Mouse (Mus musculus): ENCODE measurements around the gene Polr2j.

Gene Polr2j

DNA sequence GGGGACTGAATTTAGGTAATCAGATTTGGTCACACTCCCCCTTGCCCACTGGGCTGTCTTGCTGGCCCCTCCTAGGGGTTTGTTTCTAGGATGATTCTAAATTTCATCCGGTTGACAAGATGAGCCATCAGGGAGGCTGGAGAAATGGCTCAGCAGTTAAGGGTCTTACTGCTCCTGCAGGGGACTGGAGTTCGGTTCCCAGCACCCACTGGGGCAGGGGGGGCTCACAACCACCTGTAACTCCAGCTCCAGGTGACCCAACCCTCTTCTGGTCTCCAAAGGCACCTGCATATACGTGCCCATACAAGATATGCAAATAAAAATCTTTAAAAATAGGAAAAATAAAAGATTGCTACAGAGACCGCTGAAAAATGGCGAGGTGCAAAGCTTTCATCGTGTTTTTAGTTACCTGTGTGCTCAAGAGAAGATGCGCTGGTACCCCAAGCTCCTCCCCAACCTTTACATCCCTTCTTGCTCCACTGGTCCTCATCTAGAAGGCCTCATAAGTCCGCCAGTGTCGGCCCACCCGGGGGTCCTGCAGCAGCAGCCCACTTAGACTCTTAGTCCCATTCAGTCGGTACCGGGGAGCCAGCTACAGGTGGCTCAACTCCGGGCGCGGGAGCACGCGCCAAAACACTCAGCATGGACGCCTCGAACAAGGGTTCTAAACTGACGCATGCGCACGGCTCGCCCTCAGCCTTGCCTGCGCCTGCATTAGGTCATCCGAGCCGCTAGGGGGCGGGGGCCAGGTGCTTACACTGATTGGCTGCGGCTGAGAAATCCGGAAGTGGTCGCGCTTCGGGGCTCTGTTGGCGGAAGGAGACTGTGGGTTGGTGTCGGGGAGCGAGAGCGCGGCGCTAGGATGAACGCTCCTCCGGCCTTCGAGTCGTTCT is at the start of gene Polr2j:
Gene Polr2j (plus strand): TSS at position 741 of the 893 bp plus-strand sequence.
- DNase-seq = peak; percentile 98

DNA sequence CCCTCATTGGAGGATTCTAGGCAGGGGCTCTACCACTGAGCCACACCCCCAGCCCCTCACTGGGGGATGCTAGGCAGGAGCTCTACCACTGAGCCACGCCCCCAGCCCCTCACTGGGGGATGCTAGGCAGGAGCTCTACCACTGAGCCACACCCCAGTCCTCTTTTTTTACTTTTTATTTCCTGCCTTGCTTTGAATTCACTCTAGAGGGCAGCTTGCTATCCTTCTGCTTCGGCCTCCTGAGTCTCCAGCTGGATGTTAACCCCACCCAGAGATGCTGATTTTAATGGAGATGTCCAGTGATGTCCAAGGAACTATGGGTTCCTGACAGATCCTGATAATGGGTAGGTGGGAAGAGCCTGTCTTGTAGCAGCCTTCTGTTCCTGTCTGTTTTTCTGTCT is 47.0 kb upstream of the Polr2j start:
- DNase-seq = no peak

DNA sequence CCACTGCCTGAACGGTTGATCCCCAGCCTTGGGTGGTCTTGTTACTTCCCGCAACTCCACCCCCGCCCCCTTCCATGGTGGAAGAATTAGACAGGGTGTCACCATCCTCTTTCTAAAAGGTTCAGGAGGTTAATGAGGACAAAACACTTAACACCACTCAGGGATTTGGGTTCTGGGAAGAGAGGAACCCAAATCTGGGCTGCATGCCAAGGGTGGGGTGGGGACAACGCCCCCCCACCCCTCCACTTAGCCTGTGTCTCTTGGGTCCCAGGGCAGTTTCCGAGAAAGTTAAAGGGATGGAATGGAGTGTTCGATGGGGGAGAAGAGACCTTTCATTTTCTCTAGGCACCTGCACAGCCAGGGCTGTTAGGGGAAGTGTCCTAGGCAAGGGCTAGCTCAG is 43.4 kb upstream of the Polr2j start:
- no peak for DNase-seq

- no peak for DNase-seq
Measured at GRCm38 (mm10) chr5:136073526-136073925, 42.9 kb upstream of the Polr2j start.

DNA sequence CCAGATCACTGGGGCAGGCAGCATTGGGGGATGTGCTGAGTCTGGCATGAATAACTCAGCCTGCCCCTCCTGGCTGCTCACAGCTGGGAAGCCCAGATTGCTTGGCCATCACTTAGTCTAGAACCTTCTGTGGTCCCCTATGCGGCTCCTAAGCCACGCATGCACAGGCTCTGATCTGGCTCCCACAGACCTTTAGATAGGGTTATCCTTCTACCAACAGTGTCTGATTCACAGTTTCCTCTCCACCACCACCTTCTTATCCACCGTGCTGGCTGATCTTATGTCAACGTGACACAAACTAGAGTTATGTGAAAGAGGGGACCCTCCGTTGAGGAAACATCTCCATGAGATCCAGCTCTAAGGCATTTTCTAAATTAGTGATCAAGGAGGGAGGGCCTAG is 41.4 kb upstream of the Polr2j start:
- DNase-seq = no peak

- DNase-seq = no peak
Measured at GRCm38 (mm10) chr5:136076284-136076683, 40.1 kb upstream of the Polr2j start.

DNA sequence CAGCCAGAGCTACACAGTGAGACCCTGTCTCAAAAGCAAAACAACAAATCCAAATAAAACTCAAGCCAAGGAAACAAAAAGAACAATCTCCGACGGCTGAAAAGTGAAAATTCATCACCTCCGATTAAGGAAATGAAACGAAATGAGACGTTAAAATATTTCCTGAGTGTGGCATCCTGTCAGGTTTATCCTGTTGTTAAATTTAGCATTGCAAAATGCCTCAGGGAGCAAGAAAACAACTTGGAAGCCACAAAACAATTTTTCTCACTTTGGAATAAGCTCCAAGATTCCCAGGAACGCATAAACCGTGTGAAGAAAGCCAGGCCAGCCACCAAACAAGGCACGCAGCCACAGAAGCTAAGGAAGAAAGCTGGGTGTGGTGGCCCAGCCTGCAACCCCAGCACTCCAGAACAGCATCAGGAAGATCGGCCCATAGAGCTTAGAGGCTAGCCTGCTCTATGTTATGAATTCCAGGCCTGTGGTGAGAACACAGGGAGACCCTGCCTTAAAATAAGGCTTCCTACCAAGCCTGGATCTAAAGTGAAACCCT is 39.4 kb upstream of the Polr2j start:
- no peak for DNase-seq

GRCm38 (mm10) chr5:136078136-136078535 is 38.3 kb upstream of the Polr2j start:
- no peak for DNase-seq

- no peak for DNase-seq
Measured at GRCm38 (mm10) chr5:136082345-136082744, 34.1 kb upstream of the Polr2j start.

DNA sequence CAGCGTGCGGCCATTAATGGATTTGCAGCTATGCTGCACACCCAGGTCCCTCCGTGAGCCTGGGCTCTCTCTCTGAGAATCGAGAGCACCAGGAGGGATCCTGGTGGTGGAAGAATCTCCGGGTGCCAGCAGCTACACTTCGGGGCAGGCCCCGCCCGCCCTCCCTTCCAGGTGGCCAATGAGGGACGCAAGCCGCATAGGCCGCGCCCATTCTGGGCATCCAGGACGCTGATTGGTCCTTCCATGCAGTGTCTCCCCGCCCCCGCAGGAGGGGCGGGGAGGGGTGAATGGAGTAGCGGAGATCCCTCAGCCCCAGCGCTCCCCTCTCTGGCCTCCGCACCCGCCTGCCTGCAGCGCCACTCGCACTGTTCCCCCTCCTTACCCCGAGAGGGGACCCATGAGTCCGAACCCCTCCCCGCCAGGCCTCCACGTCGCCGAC is 32.7 kb upstream of the Polr2j start, which contains the start of gene Rasa4:
Gene Rasa4 (plus strand): TSS at position 248 of the 439 bp plus-strand sequence.
- peak; percentile 93 for DNase-seq

DNA sequence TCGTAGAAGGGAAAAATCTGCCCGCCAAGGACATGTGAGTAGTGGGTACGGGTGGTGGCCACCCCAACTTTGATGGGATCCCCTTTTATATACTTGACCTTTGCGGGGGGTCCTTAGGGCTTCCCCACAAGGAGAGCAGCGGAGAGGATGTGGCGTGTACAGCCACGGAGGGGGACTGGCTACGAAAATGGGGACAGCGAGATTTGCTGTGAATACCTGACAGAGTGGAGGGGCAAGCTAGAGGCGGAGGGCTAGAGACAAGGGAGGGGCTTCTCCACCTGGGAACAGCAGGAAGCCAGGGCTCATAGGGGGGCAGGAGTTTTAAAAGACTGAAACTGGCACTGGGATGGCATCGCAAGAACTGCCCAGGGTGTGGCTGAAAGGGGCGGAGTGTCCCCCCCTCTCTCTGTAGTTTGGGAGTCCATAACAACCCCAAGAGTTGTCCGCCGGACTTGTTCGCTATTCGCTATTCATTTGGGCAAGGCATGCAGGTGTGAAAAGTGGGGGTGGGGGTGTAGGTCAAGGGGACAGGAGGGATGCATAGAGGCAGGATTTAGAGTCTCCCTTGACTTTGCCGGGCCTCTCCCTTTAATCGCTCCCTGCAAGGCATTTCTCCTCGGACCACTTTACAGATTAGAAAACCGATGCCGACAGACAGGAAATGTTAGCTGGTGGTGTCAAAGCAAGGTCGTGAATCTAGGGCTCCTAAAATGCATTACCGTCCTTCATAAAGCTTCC is 32.1 kb upstream of the Polr2j start:
- DNase-seq = no peak

DNA sequence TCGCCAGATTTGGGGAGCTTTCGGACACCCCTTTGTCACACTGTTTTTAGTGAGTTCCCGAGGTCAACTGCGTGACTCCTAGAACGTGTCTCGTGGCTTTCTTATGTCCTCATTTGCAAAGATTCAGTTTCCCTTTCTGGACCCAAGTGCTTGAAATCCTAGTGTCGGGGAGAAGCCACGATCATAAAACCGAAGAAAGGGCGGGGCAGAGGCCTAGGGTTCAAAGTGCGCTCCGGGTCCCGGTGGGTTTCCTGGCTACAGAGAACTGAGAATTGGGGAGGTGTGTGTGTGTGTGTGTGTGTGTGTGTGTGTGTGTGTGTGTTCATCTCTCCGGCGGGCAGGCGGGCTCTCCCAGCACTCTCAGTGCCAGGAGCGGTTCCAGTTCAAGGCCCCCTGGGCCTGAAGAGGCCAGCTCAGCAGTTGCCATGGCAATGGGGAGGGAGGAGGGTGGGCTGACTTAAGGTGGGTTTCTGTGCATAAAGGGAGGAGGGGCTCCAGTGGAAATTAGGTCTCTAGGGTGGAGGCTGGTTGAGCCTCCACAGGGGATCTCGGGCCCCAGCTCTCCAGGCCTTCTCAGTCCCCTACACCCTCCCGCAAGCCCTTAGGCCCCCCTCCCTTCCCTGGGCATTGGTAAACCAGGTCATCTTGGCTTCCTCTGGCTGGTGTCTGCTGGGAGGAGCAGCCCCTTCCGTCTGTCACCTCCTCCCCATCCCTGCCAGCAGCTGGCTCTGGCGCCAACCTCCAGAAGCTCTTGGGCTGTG is 31.4 kb upstream of the Polr2j start:
- no peak for DNase-seq

GRCm38 (mm10) chr5:136086290-136086689 is 30.1 kb upstream of the Polr2j start:
- DNase-seq = no peak

- DNase-seq = no peak
Measured at GRCm38 (mm10) chr5:136088821-136089575, 27.4 kb upstream of the Polr2j start.

- DNase-seq = no peak
Measured at GRCm38 (mm10) chr5:136091927-136092326, 24.5 kb upstream of the Polr2j start.

GRCm38 (mm10) chr5:136094249-136095010 is 22.0 kb upstream of the Polr2j start:
- no peak for DNase-seq

DNA sequence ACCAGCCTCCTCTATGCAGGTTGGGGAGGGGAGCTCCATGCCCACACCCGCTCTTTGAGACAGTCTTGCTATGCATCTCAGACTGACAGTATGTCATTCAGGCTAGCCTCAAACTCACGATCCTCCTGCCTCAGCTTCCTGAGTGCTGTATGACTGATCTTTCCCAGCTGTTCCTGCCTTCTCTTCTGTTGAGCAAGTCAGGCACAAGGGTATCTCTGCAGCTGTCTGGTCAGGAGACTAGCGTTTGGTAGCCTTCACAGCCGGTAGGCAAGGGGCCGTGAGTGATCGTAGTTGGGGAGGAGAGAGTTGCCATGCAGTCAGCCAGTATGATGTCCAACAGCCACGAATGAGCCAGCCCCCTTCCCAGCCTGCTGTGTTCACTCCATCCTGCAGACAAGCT is 21.3 kb upstream of the Polr2j start:
- DNase-seq = no peak

- no peak for DNase-seq
Measured at GRCm38 (mm10) chr5:136098536-136098935, 17.9 kb upstream of the Polr2j start.

DNA sequence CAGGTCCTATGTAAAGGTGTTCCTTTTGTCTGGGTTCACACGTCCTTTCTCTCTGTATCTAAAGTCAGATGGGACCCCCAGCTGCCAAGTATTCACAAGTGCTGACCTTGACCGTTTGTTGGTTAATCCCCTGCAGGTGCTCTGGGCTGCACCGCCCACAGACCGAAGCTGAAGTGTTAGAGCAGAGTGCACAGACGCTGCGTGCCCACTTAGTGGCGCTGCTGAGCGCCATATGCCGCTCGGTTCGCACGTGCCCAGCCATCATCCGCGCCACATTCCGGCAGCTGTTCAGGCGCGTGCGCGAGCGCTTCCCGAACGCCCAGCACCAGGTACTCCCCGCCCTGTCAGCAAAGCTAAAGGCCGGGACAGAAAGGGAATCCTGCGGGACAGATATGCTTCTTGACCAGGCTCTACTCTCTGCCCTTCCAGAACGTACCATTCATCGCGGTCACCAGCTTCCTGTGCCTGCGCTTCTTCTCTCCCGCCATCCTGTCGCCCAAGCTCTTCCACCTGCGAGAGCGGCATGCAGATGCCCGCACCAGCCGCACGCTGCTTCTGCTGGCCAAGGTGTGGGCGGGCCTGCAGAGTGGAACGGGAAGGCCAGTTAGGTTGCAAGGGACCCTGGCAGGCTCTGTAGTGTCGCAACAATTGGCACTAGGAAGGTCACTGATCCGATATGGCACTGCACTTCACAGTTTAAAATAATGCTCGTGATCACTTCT is 14.2 kb upstream of the Polr2j start:
- DNase-seq = peak; percentile 73

- DNase-seq = no peak
Measured at GRCm38 (mm10) chr5:136104511-136104910, 11.9 kb upstream of the Polr2j start.

DNA sequence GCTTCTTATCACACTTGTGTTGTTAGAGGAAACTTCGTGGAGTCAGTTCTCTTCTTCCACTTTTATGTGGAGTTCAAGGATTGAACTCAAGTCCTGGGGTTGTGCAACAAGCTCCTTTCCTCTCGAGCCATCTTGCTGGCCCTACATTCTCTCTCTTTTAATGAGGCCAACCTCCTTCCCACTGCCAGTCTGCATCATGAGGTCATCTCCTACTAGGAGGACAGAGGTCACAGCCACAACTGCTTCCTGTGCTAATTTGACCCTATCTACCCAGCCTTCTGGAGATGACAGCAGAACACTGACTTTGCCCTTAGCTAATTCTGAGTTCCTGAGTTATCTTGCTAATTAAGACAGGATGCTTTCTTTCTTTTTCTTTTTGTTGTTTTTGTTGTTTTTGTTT is 7.9 kb upstream of the Polr2j start:
- DNase-seq = no peak
